Mouse (Mus musculus): ENCODE measurements at regions not wholly inside any gene's neighbourhood (a gene's known extent, or its start where the extent isn't known, plus 50 kb on each side); places are given as distances from the start of the nearest gene placed in this dataset.

DNA sequence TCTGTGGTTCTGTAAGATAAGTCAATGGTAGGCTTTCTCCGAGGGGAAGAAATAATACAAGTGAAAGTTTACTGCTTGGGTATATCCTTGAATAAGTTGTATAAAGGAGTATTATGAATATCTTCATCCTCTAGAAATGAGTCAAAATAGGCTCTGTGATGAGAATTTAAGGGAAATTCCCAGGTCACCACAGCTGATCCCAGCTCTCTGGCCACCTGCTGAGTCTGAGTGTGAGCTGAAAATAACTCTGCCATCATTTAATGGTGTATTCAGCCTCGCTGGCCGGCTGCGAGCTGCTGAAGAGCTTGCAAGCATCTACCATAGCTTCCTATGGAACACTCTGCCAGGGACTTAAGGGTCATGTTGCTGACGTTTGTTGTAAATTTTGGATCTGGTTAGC lies 213.5 kb upstream of the Sesn3 start:
- TF ChIP-seq CTCF (IDR thresholded peaks at IDR 0.05; ENCODE audit: control insufficient read depth, insufficient read depth, low read length), result no peak
- TF ChIP-seq POLR2A (IDR thresholded peaks at IDR 0.05; ENCODE audit: borderline replicate concordance, control insufficient read depth, low read depth, low read length), result no peak
